Mouse (Mus musculus): ENCODE data around the gene Hnmt. TPM values are rescaled to one million over a fixed set of nuclear protein-coding genes. Genes with fewer than 3 reads are reported as not detected.
"Not testable (repeated sequence)": the region's sequence is repeated elsewhere in the genome, so short reads cannot be mapped to it uniquely, and the experiment has no call there.

Gene Hnmt
- total RNA-seq, 1 experiment = not detected

DNA sequence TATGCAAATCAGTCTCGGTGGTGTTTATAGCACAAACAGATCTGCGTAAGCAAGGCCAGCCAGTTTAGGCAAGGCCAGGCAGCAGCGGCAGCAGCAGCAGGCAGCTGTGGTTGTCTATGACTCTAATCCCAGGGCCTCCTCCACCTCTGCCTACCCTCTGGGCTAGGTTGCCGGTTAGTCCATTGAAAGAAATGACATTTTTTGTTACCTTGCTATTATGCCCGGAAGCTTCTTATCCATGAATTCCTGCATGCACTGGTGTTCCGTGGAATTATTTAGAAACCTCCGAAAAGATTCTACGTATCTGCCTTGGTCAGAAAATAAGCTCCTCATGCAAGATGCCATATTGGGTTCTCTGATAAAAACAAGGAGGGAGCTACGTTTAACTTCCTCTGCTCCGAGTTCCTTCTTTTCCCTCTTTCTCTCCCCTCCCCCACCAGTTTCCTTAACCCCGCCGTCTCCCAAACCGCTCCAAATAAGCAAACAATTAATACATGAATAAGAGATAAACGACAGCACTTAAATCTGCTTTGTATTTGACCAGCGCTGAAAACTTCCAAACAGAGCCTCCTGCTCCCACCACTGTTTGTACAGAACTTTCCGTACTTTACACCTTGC, 605 bp downstream of the Hnmt start:
- Histone ChIP-seq H3K4me1 (ENCODE audit: control insufficient read depth in 2 of 2, insufficient read depth in 2 of 2, low read length in 2 of 2, poor library complexity in 1 of 2) (no peaks in the 10 kb centered on the region), H3K36me3 (ENCODE audit: control insufficient read depth, insufficient read depth, low read length, poor library complexity, severe bottlenecking) (no peaks in the 10 kb centered on the region), H3K9ac (ENCODE audit: insufficient read depth, low read depth, low read length, poor library complexity, severe bottlenecking) (no peak overlapping the region), H3K27ac (ENCODE audit: insufficient read depth, low read depth, low read length, poor library complexity, severe bottlenecking) (no peak overlapping the region), H3K4me3 (ENCODE audit: insufficient read depth in 1 of 2, low read depth in 1 of 2, low read length in 2 of 2, poor library complexity in 1 of 2, severe bottlenecking in 1 of 2) (no peak overlapping the region), H3K9me3 (ENCODE audit: control insufficient read depth, insufficient read depth, low read depth, low read length) (no peaks in the 10 kb centered on the region)
- in situ Hi-C loops (cut with MboI; ENCODE audit: low sequenced_read_pairs in 2 of 2, unreplicated experiment in 2 of 2) = no loop called here
- TF ChIP-seq ZNF384 (IDR thresholded peaks at IDR 0.05; ENCODE audit: low read depth, low read length) (no peak), CHD2 (IDR thresholded peaks at IDR 0.05; ENCODE audit: low read depth, low read length) (no peak)
- peak; percentile 6 for DNase-seq (ENCODE audit: low read depth, low spot score)

DNA sequence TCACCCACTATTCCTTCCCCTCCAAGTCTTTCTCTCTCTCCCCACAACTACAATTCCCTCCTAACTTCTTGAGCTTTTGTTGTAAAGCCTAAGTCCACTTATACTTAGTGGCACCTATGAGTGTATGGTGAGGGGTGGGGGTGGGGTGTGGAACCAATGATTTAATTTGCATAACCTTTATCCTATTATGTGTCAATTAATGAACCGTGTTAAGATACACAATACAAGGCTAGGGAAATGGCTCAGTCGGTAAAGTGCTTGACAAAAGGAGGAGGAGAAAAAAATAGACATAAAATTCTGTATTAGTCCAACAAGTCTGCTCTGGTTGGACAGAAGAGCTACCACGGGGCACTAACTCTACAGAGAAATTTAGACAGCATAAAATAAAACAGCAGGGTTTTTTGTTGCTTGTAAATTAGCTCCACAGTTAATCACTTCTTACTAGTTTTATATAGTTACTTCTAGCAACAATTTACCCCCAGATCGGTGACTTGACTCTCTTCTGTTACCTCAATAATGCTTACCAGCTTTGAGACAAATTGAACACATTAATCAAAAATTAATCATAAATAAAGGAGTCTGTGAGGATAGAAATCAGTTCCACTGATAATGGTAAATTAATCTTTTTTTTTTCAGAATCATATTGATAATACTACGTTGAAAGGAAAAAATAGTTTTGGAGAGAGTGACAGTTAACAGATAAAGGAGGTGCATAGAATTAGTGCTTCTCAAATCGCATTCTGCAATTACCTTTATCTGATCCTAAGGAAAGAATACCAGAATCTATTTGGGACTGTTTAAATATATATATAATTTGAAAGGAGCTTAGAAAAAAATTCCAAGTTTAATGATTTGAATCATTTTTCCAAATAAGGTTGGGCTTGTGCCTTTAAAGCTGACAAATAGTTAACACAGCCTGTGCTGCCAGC, 1.4 kb downstream of the Hnmt start:
- no peak overlapping the region for H3K9ac ChIP-seq (ENCODE audit: insufficient read depth, low read depth, low read length, poor library complexity, severe bottlenecking)

DNA sequence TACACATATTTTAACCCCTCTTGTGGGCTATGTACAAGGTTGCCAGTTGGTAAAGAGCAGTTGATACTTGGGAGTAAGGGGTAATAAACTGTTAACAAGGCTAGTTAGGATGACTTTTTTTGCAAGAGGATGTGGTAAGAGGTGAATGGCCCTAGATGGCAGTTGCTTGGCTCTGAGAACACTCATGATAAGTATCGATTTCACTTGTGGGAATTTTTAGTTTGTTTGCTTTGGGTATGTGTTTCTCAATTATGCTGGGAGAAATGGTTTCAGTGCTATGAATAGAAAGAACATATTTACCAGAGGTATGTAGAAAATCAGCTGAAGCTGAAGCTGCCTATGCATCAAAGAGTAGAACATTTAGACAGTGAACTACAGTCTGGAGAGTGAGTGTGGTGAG, 6.3 kb downstream of the Hnmt start:
- Histone ChIP-seq H3K36me3 (ENCODE audit: control insufficient read depth, insufficient read depth, low read length, poor library complexity, severe bottlenecking) (no peaks in the 10 kb centered on the region), H3K27ac (ENCODE audit: insufficient read depth, low read depth, low read length, poor library complexity, severe bottlenecking) (no peak overlapping the region), H3K9ac (ENCODE audit: insufficient read depth, low read depth, low read length, poor library complexity, severe bottlenecking) (no peak overlapping the region), H3K9me3 (ENCODE audit: control insufficient read depth, insufficient read depth, low read depth, low read length) (no peaks in the 10 kb centered on the region), H3K4me1 (ENCODE audit: control insufficient read depth in 2 of 2, insufficient read depth in 2 of 2, low read length in 2 of 2, poor library complexity in 1 of 2) (no peaks in the 10 kb centered on the region), H3K4me3 (ENCODE audit: insufficient read depth in 1 of 2, low read depth in 1 of 2, low read length in 2 of 2, poor library complexity in 1 of 2, severe bottlenecking in 1 of 2) (no peak overlapping the region)
- DNase-seq (ENCODE audit: low read depth, low spot score) = no peak
- in situ Hi-C loops (cut with MboI; ENCODE audit: low sequenced_read_pairs in 2 of 2, unreplicated experiment in 2 of 2) = no loop called here
- TF ChIP-seq HCFC1 (IDR thresholded peaks at IDR 0.05; ENCODE audit: borderline replicate concordance, insufficient read depth, low read length) = no peak
- TF ChIP-seq CHD2 (IDR thresholded peaks at IDR 0.05; ENCODE audit: low read depth, low read length) = no peak
- TF ChIP-seq MAFK (IDR thresholded peaks at IDR 0.05; ENCODE audit: insufficient read depth, low read depth, low read length) = no peak
- TF ChIP-seq ZC3H11A (IDR thresholded peaks at IDR 0.05; ENCODE audit: borderline replicate concordance, low read depth, low read length) = no peak
- TF ChIP-seq ZNF384 (IDR thresholded peaks at IDR 0.05; ENCODE audit: low read depth, low read length) = no peak

More for the DNA sequence above, 1.4 kb downstream of the Hnmt start:
- in situ Hi-C loops (cut with MboI; ENCODE audit: low sequenced_read_pairs in 2 of 2, unreplicated experiment in 2 of 2) = no loop called here
- TF ChIP-seq HCFC1 (IDR thresholded peaks at IDR 0.05; ENCODE audit: borderline replicate concordance, insufficient read depth, low read length) = no peak
- TF ChIP-seq CHD2 (IDR thresholded peaks at IDR 0.05; ENCODE audit: low read depth, low read length) = no peak
- no peak for TF ChIP-seq ZNF384 (IDR thresholded peaks at IDR 0.05; ENCODE audit: low read depth, low read length)
- TF ChIP-seq ZC3H11A (IDR thresholded peaks at IDR 0.05; ENCODE audit: borderline replicate concordance, low read depth, low read length) = no peak
- no peak for TF ChIP-seq MAFK (IDR thresholded peaks at IDR 0.05; ENCODE audit: insufficient read depth, low read depth, low read length)
- Histone ChIP-seq H3K27ac (ENCODE audit: insufficient read depth, low read depth, low read length, poor library complexity, severe bottlenecking) (no peak overlapping the region), H3K4me3 (ENCODE audit: insufficient read depth in 1 of 2, low read depth in 1 of 2, low read length in 2 of 2, poor library complexity in 1 of 2, severe bottlenecking in 1 of 2) (no peak overlapping the region), H3K4me1 (ENCODE audit: control insufficient read depth in 2 of 2, insufficient read depth in 2 of 2, low read length in 2 of 2, poor library complexity in 1 of 2) (no peaks in the 10 kb centered on the region), H3K36me3 (ENCODE audit: control insufficient read depth, insufficient read depth, low read length, poor library complexity, severe bottlenecking) (no peaks in the 10 kb centered on the region), H3K9me3 (ENCODE audit: control insufficient read depth, insufficient read depth, low read depth, low read length) (no peaks in the 10 kb centered on the region)
- DNase-seq (ENCODE audit: low read depth, low spot score) = no peak

DNA sequence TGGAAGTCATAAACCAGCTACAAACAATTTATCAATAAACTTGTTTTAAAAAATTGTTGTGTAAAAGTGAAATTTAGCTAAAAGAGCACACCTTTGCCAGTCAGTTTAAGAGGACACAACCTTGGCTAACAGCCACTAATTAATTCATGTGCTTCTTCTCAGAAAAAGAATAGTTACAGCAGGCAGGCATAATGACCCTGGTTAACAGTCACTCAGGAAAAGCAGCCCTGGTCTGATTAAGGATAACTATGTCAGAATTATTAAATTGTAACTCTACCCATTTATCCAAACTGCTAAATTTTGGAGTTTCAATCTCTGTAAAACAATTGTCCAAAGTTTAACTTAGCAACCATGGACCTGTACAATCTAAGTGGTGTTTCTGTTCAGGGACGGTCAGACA, 8.7 kb downstream of the Hnmt start:
- in situ Hi-C loops (cut with MboI; ENCODE audit: low sequenced_read_pairs in 2 of 2, unreplicated experiment in 2 of 2) = no loop called here
- DNase-seq (ENCODE audit: low read depth, low spot score) = no peak
- H3K36me3 ChIP-seq (ENCODE audit: control insufficient read depth, insufficient read depth, low read length, poor library complexity, severe bottlenecking) = no peaks in the 10 kb centered on the region

DNA sequence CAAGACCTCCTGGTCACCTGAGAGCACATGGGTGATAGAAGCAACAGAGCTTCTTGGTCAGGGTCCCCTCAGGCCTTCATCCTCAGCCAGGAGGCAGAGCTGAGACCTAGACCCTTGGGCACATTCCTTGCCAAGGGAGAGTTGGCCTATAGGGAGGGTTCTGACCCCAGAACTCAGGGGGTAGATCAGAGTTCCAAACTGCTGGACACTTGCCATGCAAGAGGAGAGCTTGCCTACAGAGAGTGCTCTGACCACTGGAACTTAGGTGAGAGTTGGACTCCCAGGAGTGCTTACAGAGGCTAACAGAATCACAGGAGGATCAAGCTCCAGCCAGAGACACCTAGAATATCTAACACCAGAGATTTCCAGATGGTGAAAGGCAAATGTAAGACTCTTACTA, 29.8 kb downstream of the Hnmt start:
- H3K4me1 ChIP-seq (ENCODE audit: control insufficient read depth in 2 of 2, insufficient read depth in 2 of 2, low read length in 2 of 2, poor library complexity in 1 of 2); DNase-seq (ENCODE audit: low read depth, low spot score); H3K9ac ChIP-seq (ENCODE audit: insufficient read depth, low read depth, low read length, poor library complexity, severe bottlenecking); H3K36me3 ChIP-seq (ENCODE audit: control insufficient read depth, insufficient read depth, low read length, poor library complexity, severe bottlenecking); H3K27ac ChIP-seq (ENCODE audit: insufficient read depth, low read depth, low read length, poor library complexity, severe bottlenecking); H3K9me3 ChIP-seq (ENCODE audit: control insufficient read depth, insufficient read depth, low read depth, low read length); in situ Hi-C loops (cut with MboI; ENCODE audit: low sequenced_read_pairs in 2 of 2, unreplicated experiment in 2 of 2); H3K4me3 ChIP-seq (ENCODE audit: insufficient read depth in 1 of 2, low read depth in 1 of 2, low read length in 2 of 2, poor library complexity in 1 of 2, severe bottlenecking in 1 of 2): not testable (repeated sequence)

More for the DNA sequence above, 8.7 kb downstream of the Hnmt start:
- H3K9me3 ChIP-seq (ENCODE audit: control insufficient read depth, insufficient read depth, low read depth, low read length) = no peaks in the 10 kb centered on the region
- TF ChIP-seq CHD2 (IDR thresholded peaks at IDR 0.05; ENCODE audit: low read depth, low read length) (no peak), MAFK (IDR thresholded peaks at IDR 0.05; ENCODE audit: insufficient read depth, low read depth, low read length) (no peak), ZC3H11A (IDR thresholded peaks at IDR 0.05; ENCODE audit: borderline replicate concordance, low read depth, low read length) (no peak), ZNF384 (IDR thresholded peaks at IDR 0.05; ENCODE audit: low read depth, low read length) (no peak), HCFC1 (IDR thresholded peaks at IDR 0.05; ENCODE audit: borderline replicate concordance, insufficient read depth, low read length) (no peak)
- no peak overlapping the region for H3K4me3 ChIP-seq (ENCODE audit: insufficient read depth in 1 of 2, low read depth in 1 of 2, low read length in 2 of 2, poor library complexity in 1 of 2, severe bottlenecking in 1 of 2)
- H3K9ac ChIP-seq (ENCODE audit: insufficient read depth, low read depth, low read length, poor library complexity, severe bottlenecking) = no peak overlapping the region
- no peaks in the 10 kb centered on the region for H3K4me1 ChIP-seq (ENCODE audit: control insufficient read depth in 2 of 2, insufficient read depth in 2 of 2, low read length in 2 of 2, poor library complexity in 1 of 2)
- H3K27ac ChIP-seq (ENCODE audit: insufficient read depth, low read depth, low read length, poor library complexity, severe bottlenecking) = no peak overlapping the region

All from ES-E14 (cell line).